Mouse (Mus musculus): ENCODE data around the gene Catsper1. TPM values are rescaled to one million over a fixed set of nuclear protein-coding genes. Genes with fewer than 3 reads are reported as not detected.

Gene Catsper1
- not detected for polyA plus RNA-seq (2017; shearing (Covaris generic))

GRCm38 (mm10) chr19:5335441-5335840 is at the start of gene Catsper1:
Gene Catsper1, plus strand, starts transcription at chr19:5335741.

GRCm38 (mm10) chr19:5294972-5295735 is 40.4 kb upstream of the Catsper1 start, which contains the start of gene Sf3b2:
Gene Sf3b2, minus strand, starts transcription at chr19:5295455.

GRCm38 (mm10) chr19:5297903-5298800 is 37.4 kb upstream of the Catsper1 start, which contains the start of gene Gal3st3:
Gene Gal3st3, plus strand, starts transcription at chr19:5298331.

GRCm38 (mm10) chr19:5349502-5349873 is 13.9 kb downstream of the Catsper1 start, which contains the start of gene Cst6:
Gene Cst6, minus strand, starts transcription at chr19:5349574.

GRCm38 (mm10) chr19:5366175-5367052 is 30.9 kb downstream of the Catsper1 start, which contains the start of gene Eif1ad:
Gene Eif1ad, plus strand, starts transcription at chr19:5366741.

GRCm38 (mm10) chr19:5367053-5367359 is 31.5 kb downstream of the Catsper1 start, which contains the start of gene Banf1:
Gene Banf1, minus strand, starts transcription at chr19:5367168.

GRCm38 (mm10) chr19:5388588-5389242 is 53.2 kb downstream of the Catsper1 start, which contains the start of gene Sart1:
Gene Sart1, minus strand, starts transcription at chr19:5388703.

Other genes with a start within 250 kb of the Catsper1 start
- 58.0 TPM for gene Yif1a, start 247.2 kb upstream of the Catsper1 start, polyA plus RNA-seq (2017; shearing (Covaris generic))
- gene Cnih2, start 237.2 kb upstream of the Catsper1 start, polyA plus RNA-seq (2017; shearing (Covaris generic)): 1.4 TPM
- 240 TPM for gene Rab1b, start 228.7 kb upstream of the Catsper1 start, polyA plus RNA-seq (2017; shearing (Covaris generic))
- gene Klc2, start 217.2 kb upstream of the Catsper1 start, polyA plus RNA-seq (2017; shearing (Covaris generic)): 3.3 TPM
- gene Pacs1, start 62.6 kb upstream of the Catsper1 start, polyA plus RNA-seq (2017; shearing (Covaris generic)): 16.5 TPM
- gene Sf3b2, start 40.3 kb upstream of the Catsper1 start, polyA plus RNA-seq (2017; shearing (Covaris generic)): 415 TPM
- not detected for gene Gal3st3, start 37.4 kb upstream of the Catsper1 start, polyA plus RNA-seq (2017; shearing (Covaris generic))
- 2.0 TPM for gene Cst6, start 13.8 kb downstream of the Catsper1 start, polyA plus RNA-seq (2017; shearing (Covaris generic))
- 58.1 TPM for gene Eif1ad, start 31.0 kb downstream of the Catsper1 start, polyA plus RNA-seq (2017; shearing (Covaris generic))
- 305 TPM for gene Banf1, start 31.4 kb downstream of the Catsper1 start, polyA plus RNA-seq (2017; shearing (Covaris generic))
- gene Sart1, start 53.0 kb downstream of the Catsper1 start, polyA plus RNA-seq (2017; shearing (Covaris generic)): 35.0 TPM
- 0.60 TPM for gene Tsga10ip, start 66.8 kb downstream of the Catsper1 start, polyA plus RNA-seq (2017; shearing (Covaris generic))
- 75.7 TPM for gene Drap1, start 89.2 kb downstream of the Catsper1 start, polyA plus RNA-seq (2017; shearing (Covaris generic))
- 19.2 TPM for gene AI837181, start 89.4 kb downstream of the Catsper1 start, polyA plus RNA-seq (2017; shearing (Covaris generic))
- not detected for gene Fosl1, start 111.8 kb downstream of the Catsper1 start, polyA plus RNA-seq (2017; shearing (Covaris generic))
- gene Ccdc85b, start 122.2 kb downstream of the Catsper1 start, polyA plus RNA-seq (2017; shearing (Covaris generic)): 5.3 TPM
- gene Fibp, start 124.9 kb downstream of the Catsper1 start, polyA plus RNA-seq (2017; shearing (Covaris generic)): 148 TPM
- gene Ctsw, start 132.8 kb downstream of the Catsper1 start, polyA plus RNA-seq (2017; shearing (Covaris generic)): 81.4 TPM
- 2.5 TPM for gene Efemp2, start 138.2 kb downstream of the Catsper1 start, polyA plus RNA-seq (2017; shearing (Covaris generic))
- gene Mus81, start 152.7 kb downstream of the Catsper1 start, polyA plus RNA-seq (2017; shearing (Covaris generic)): 81.3 TPM
- gene Cfl1, start 154.7 kb downstream of the Catsper1 start, polyA plus RNA-seq (2017; shearing (Covaris generic)): 4,076 TPM
- gene 1700020D05Rik, start 168.0 kb downstream of the Catsper1 start, polyA plus RNA-seq (2017; shearing (Covaris generic)): 0.45 TPM
- 20.1 TPM for gene Snx32, start 174.8 kb downstream of the Catsper1 start, polyA plus RNA-seq (2017; shearing (Covaris generic))
- not detected for gene Ovol1, start 224.9 kb downstream of the Catsper1 start, polyA plus RNA-seq (2017; shearing (Covaris generic))
- 21.4 TPM for gene Ap5b1, start 232.3 kb downstream of the Catsper1 start, polyA plus RNA-seq (2017; shearing (Covaris generic))

All from activated CD4-positive, CD25-positive, alpha-beta regulatory T cell, adult 9 weeks (primary cell).